Mouse (Mus musculus): ENCODE data around the gene Prr12. TPM values are rescaled to one million over a fixed set of nuclear protein-coding genes. Genes with fewer than 3 reads are reported as not detected.

Gene Prr12
- polyA plus RNA-seq, 1 experiment = not detected

DNA sequence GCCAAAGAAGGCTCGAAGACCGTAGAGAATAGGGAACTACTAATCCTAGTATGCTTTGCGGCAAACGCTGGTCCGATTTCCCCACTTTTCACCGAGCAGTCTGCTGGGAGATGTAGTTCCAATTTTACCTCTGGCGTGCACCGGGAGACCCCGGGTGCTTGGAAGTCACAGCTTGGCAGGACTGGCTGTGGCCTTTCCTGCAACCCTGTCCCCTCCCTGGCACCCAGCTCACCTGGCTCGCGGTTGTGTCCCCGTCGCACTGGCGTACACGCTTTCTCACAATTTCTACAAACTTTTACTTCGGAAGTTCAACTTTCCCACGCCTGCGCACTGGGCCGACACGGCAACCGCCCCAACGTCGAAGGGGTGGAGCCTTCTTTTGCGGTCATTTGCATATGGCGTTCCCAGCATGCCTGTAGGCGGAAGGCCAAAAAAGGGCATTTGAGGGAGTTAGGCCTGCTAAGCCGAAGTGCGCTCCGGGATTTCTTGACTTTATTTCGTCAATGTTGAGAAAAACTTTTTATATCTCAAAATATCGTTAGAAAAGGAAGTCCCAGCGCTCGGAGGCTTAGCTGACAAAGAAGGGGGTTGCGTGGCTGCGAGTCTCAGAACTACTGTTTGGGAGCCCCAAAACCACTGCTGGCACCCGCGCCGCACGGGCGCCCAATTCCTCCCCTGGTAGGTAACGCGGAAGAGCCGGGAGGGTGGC is 55.3 kb downstream of the Prr12 start, which contains the start of gene Irf3:
Irf3 (plus strand) TSS at position 418 of the 709 bp plus-strand sequence.
- peak; percentile 38; the same call in 1 of the 2 replicates for TF ChIP-seq POLR2A (IDR thresholded peaks at IDR 0.05; ENCODE audit: insufficient read depth, low read depth, low read length)
- TF ChIP-seq CTCF (IDR thresholded peaks at IDR 0.05; ENCODE audit: insufficient read depth, low read depth, low read length) = no peak
- peak within 1 kb of the TSS; percentile 51 for H3K4me3 ChIP-seq (ENCODE audit: insufficient read depth, low read depth, low read length)
- under 1% methylated on average over 43 of the region's 43 CpGs for WGBS
- H3K27ac ChIP-seq (ENCODE audit: insufficient read depth, low read depth, low read length) = peak within 1 kb of the TSS; percentile 5; the same call in 1 of the 2 replicates
- H3K4me1 ChIP-seq (ENCODE audit: control insufficient read depth, insufficient read depth, low read length) = peaks cover 21% of the 10 kb centered on the region

DNA sequence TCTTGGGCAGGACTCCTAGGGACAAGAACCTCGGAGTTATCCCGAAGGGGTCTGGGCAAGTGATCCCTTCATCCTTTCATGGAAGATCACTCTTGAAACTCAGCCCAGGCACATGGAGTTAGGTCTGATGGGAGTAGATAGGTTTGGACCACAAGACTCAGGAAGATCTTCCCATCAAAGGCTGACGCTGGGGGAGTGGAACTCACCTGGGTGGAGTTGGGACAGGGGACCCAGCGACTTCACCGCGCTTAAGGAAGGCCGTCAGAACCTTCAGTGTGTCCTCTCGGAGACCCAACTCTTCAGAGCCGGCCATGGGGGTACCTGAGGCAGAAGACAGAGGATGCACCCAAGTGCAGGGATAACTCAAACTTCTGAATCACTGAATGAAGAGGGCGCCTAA is 56.0 kb downstream of the Prr12 start:
- peaks cover 18% of the 10 kb centered on the region for H3K4me1 ChIP-seq (ENCODE audit: control insufficient read depth, insufficient read depth, low read length)
- H3K27ac ChIP-seq (ENCODE audit: insufficient read depth, low read depth, low read length) = no peak overlapping the region
- H3K4me3 ChIP-seq (ENCODE audit: insufficient read depth, low read depth, low read length) = peak overlapping the region; percentile 51; the same call in 1 of the 2 replicates
- TF ChIP-seq CTCF (IDR thresholded peaks at IDR 0.05; ENCODE audit: insufficient read depth, low read depth, low read length) (no peak), POLR2A (IDR thresholded peaks at IDR 0.05; ENCODE audit: insufficient read depth, low read depth, low read length) (no peak)
- 9% methylated on average over 10 of the region's 10 CpGs for WGBS

DNA sequence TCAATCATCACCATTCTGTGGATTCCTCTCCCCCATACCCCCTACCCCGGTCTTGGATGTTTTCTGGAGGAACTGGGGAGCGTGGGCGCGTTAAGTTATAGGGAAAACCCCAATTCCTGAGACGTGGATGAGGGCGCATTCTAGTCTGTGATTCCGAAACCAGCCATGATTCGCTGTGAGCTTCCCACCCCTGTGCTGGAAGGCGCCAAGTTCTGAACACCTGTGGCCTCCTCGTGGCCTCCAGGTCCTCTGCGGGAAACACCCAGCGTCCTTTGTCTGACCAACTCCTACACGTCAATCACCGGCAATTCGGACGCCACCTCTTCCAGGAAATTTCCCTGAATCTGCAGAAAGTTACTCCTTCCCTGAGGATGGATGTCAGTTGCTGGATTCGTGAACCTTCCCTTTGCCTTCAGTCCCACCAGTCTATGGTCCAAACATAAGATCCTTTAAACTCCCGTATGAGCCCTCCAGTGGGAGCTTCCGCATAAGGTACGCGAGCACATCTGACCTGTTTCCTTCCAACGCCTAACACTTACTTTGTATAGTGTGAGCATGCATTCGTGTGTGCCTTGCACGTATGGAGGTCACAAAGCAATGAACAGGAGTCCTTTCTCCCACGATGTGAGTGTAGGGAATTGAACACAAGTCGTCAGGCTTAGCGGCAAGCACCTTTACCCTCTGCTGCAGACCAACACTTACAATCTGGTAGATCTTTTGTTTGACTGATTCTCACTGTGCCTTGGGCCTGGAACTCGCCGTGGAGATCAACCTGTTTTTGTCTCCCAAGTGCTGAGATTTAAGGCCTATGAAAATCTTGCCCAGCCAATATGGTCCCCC is 65.6 kb downstream of the Prr12 start:
- under 1% methylated on average over 29 of the region's 29 CpGs for WGBS
- peaks cover 20% of the 10 kb centered on the region for H3K4me1 ChIP-seq (ENCODE audit: control insufficient read depth, insufficient read depth, low read length)
- peak overlapping the region; percentile 65 for H3K4me3 ChIP-seq (ENCODE audit: insufficient read depth, low read depth, low read length)
- peak overlapping the region; percentile 86 for H3K27ac ChIP-seq (ENCODE audit: insufficient read depth, low read depth, low read length)
- TF ChIP-seq POLR2A (IDR thresholded peaks at IDR 0.05; ENCODE audit: insufficient read depth, low read depth, low read length) (no peak), CTCF (IDR thresholded peaks at IDR 0.05; ENCODE audit: insufficient read depth, low read depth, low read length) (no peak)

DNA sequence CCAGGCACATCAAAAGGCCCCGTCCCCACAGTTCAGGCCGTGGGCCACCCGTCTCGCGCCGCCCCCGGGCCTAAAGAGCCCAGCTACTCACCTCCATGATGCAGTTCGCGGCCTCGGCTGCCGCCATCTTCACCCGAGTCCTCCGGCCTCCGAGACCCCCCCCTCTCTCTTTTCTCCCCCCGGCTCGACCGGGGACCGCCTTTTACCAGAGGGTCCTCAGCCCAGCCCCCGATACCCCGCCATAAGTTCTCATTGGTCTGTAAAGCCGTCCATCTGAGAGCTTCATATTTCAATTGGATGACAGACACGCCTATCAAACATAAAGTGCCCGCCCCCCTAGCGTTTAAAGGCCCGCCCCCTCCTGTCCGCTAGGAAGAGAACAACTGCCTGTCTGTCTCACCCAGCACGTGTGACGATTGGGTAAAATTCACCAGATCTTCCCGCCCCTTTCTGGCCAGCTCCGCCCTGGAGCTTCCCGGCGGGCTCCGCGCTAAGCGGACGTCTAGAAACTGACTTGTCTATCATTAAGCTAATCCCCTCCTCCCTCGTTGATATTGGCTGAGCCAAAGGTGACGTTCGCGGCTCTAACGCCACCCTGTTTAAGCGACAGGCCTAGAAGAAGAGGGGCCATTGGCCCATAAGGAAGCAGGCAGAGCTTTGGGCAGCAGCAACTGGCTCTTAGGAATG is 66.3 kb downstream of the Prr12 start, which contains the start of gene Prmt1:
Prmt1 (minus strand) TSS at position 377 of the 687 bp plus-strand sequence.
- Histone ChIP-seq H3K27ac (ENCODE audit: insufficient read depth, low read depth, low read length) (peak within 1 kb of the TSS; percentile 86), H3K4me1 (ENCODE audit: control insufficient read depth, insufficient read depth, low read length) (peaks cover 20% of the 10 kb centered on the region), H3K4me3 (ENCODE audit: insufficient read depth, low read depth, low read length) (peak within 1 kb of the TSS; percentile 70)
- WGBS = under 1% methylated on average over 42 of the region's 42 CpGs
- TF ChIP-seq POLR2A (IDR thresholded peaks at IDR 0.05; ENCODE audit: insufficient read depth, low read depth, low read length) = peak; percentile 61
- TF ChIP-seq CTCF (IDR thresholded peaks at IDR 0.05; ENCODE audit: insufficient read depth, low read depth, low read length) = no peak

DNA sequence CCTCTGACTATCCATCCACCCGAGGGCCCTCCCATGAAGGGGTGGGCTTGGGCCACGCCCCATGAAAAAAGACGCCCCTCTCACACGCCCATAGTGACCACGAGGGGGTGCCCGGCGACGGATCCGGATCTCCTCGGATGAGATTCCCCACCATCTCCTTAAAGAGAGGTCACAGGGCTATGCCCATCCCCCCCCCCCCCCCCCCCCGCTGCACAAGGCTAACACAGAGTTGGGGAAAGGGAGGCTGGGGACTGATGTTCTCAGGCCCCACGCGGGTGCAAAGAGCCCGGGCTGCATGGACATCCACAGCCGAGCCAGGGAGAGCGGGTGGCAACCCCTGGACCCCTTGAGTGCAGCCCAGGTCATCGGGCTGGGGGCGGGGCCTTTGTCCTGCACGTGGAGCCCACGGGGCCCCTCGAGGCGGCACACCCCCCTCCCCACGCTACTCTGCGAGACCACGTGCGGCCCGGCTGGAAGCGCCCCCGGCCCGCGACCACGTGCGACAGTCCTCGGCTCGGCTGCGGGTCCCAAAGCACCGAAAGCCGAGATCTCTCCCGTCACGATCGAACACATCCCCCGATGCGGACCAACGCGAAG is 67.0 kb downstream of the Prr12 start:
- TF ChIP-seq CTCF (IDR thresholded peaks at IDR 0.05; ENCODE audit: insufficient read depth, low read depth, low read length) (no peak), POLR2A (IDR thresholded peaks at IDR 0.05; ENCODE audit: insufficient read depth, low read depth, low read length) (no peak)
- whole genome bisulfite sequencing = under 1% methylated on average over 45 of the region's 45 CpGs
- Histone ChIP-seq H3K4me3 (ENCODE audit: insufficient read depth, low read depth, low read length) (peak overlapping the region; percentile 70), H3K27ac (ENCODE audit: insufficient read depth, low read depth, low read length) (peak overlapping the region; percentile 61), H3K4me1 (ENCODE audit: control insufficient read depth, insufficient read depth, low read length) (peaks cover 20% of the 10 kb centered on the region)

DNA sequence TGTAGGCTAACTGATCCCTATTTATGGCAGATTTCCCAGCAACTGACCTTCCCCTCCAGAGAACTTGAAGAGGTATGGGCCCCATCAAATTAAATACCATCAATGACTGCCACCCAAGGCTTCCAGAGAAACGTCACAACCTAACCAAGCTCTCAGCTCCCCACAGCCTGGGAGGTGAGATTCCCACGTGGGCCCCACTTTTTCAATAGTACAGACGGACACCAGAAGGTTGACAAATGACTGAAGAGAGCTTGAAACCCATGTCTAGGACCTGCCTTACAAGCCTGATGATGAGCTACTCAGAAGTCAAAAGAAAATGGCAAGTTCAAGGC is 67.9 kb downstream of the Prr12 start:
- H3K4me3 ChIP-seq (ENCODE audit: insufficient read depth, low read depth, low read length) = no peak overlapping the region
- no peak for TF ChIP-seq POLR2A (IDR thresholded peaks at IDR 0.05; ENCODE audit: insufficient read depth, low read depth, low read length)
- no peak for TF ChIP-seq CTCF (IDR thresholded peaks at IDR 0.05; ENCODE audit: insufficient read depth, low read depth, low read length)
- H3K27ac ChIP-seq (ENCODE audit: insufficient read depth, low read depth, low read length) = no peak overlapping the region
- 38% methylated on average over 3 of the region's 3 CpGs for WGBS
- H3K4me1 ChIP-seq (ENCODE audit: control insufficient read depth, insufficient read depth, low read length) = peaks cover 20% of the 10 kb centered on the region

DNA sequence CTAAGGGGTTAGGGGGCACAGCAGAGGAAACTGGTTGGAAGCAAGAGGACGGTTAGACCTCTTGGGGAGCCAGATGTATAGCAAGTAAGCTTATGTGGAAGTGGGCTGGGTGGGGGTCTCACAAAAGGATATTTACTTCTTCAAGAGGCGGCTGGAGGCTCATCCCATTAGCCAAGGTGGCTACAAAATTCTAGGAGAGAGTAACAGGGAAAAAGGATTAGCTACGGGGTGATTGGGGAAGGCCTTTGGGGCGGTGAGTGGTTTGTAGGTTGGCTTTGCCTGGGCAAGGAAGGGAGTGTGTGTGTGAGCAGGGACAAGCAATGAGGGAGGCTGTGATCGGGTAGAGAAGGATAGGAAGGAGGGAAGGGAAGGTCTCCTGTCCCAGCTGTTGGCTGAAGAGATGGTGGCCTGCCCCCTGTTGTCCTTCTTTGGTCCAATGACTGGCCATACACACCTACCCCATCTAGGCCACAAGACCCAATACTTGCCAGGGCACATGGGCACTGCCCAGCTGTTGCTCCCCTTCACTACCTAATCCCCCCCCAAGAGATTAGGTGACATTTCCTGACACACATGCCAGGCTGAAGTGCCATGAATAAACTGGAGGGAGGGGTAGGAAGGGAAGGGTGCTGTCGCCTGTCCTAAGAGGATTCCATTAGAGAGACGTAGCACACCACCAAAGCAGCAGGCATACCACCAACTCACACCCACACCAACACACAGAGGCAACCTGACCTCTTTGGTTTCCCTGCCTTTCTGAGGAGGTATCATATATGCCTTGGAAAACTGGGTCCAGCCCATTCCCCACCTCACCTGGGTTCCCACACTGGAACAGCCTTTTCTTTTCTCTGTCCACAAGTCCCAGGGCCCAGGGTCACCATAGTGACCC is 68.5 kb downstream of the Prr12 start:
- WGBS = 63% methylated on average over 7 of the region's 7 CpGs
- peaks cover 20% of the 10 kb centered on the region for H3K4me1 ChIP-seq (ENCODE audit: control insufficient read depth, insufficient read depth, low read length)
- TF ChIP-seq CTCF (IDR thresholded peaks at IDR 0.05; ENCODE audit: insufficient read depth, low read depth, low read length) (no peak), POLR2A (IDR thresholded peaks at IDR 0.05; ENCODE audit: insufficient read depth, low read depth, low read length) (no peak)
- no peak overlapping the region for H3K4me3 ChIP-seq (ENCODE audit: insufficient read depth, low read depth, low read length)
- no peak overlapping the region for H3K27ac ChIP-seq (ENCODE audit: insufficient read depth, low read depth, low read length)

DNA sequence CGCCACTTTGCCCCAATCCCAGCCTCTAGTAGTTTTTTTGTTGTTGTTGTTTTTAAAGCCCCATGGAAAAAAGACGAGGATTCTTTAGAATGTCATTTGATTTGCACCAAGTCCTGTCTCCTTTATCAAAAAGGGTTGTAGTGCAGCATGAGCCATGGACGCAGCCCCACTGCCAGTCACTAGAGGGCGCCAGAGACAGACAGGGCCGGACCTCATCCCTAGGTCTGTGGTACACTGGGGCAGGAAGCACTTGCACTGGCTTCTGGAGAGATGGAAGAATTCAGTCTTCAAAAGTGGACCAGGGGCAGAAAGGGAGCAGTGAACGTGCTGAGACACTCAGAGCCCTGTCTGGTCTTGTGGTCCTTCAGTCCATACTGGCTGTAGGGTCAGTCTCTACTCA is 69.6 kb downstream of the Prr12 start:
- WGBS = 23% methylated on average over 6 of the region's 6 CpGs
- no peak overlapping the region for H3K4me3 ChIP-seq (ENCODE audit: insufficient read depth, low read depth, low read length)
- peak; percentile 85 for TF ChIP-seq CTCF (IDR thresholded peaks at IDR 0.05; ENCODE audit: insufficient read depth, low read depth, low read length)
- no peak for TF ChIP-seq POLR2A (IDR thresholded peaks at IDR 0.05; ENCODE audit: insufficient read depth, low read depth, low read length)
- no peak overlapping the region for H3K27ac ChIP-seq (ENCODE audit: insufficient read depth, low read depth, low read length)
- peaks cover 18% of the 10 kb centered on the region for H3K4me1 ChIP-seq (ENCODE audit: control insufficient read depth, insufficient read depth, low read length)
